Mouse (Mus musculus) myocyte (in vitro differentiated cells): ENCODE data around the gene Gm45717.

ENCODE experiments used
- CEBPB ChIP-seq: IDR thresholded peaks from 2 replicates; pipeline ENCODE4 v1.6.1; 2011; ENCODE audit warnings: mild to moderate bottlenecking, moderate library complexity; ENCODE audit not compliant: poor library complexity, insufficient read depth, severe bottlenecking
- E2F4 ChIP-seq: IDR thresholded peaks from one replicate; pipeline ENCODE4 v1.6.1; 2011; ENCODE audit warnings: mild to moderate bottlenecking, control low read depth, moderate library complexity; ENCODE audit not compliant: insufficient read depth
- MAX ChIP-seq: IDR thresholded peaks from one replicate; pipeline ENCODE4 v1.6.1; 2011; ENCODE audit warnings: low read depth, mild to moderate bottlenecking, control low read depth
- MYOD1 ChIP-seq, 3 experiments: IDR thresholded peaks; one replicate each; pipeline ENCODE4 v1.6.1; 2011; ENCODE audit warnings: control low read depth in 2 of 3, low read depth in 2 of 3, mild to moderate bottlenecking in 2 of 3, moderate library complexity in 1 of 3; ENCODE audit not compliant: insufficient read length in 2 of 3, control insufficient read depth in 1 of 3
- MYOG ChIP-seq, 3 experiments: IDR thresholded peaks; one replicate each; pipeline ENCODE4 v1.6.1; 2011; ENCODE audit warnings: control low read depth in 2 of 3, low read depth in 2 of 3, mild to moderate bottlenecking in 2 of 3; ENCODE audit not compliant: insufficient read length in 2 of 3, control insufficient read depth in 1 of 3, insufficient read depth in 1 of 3
- POLR2A ChIP-seq: IDR thresholded peaks from one replicate; pipeline ENCODE4 v1.6.1; 2011; ENCODE audit warnings: low read depth, mild to moderate bottlenecking, control low read depth, moderate library complexity; ENCODE audit not compliant: insufficient read length
- POLR2AphosphoS2 ChIP-seq: IDR thresholded peaks from one replicate; pipeline ENCODE4 v1.6.1; 2011; ENCODE audit warnings: low read depth, control low read depth; ENCODE audit not compliant: insufficient read length
- REST ChIP-seq: IDR thresholded peaks from one replicate; pipeline ENCODE4 v1.6.1; 2011; ENCODE audit warnings: mild to moderate bottlenecking, control low read depth, moderate library complexity; ENCODE audit not compliant: insufficient read depth, insufficient read length
- SRF ChIP-seq: IDR thresholded peaks from one replicate; pipeline ENCODE4 v1.6.1; 2011; ENCODE audit warnings: low read depth; ENCODE audit not compliant: control insufficient read depth, insufficient read length
- TCF12 ChIP-seq: IDR thresholded peaks from one replicate; pipeline ENCODE4 v1.6.1; 2011; ENCODE audit warnings: mild to moderate bottlenecking, control low read depth; ENCODE audit not compliant: poor library complexity, insufficient read depth, severe bottlenecking
- TCF3 ChIP-seq: IDR thresholded peaks from one replicate; pipeline ENCODE4 v1.6.1; 2011; ENCODE audit warnings: low read depth, control low read depth; ENCODE audit not compliant: insufficient read length
- USF1 ChIP-seq: IDR thresholded peaks from one replicate; pipeline ENCODE4 v1.6.1; 2011; ENCODE audit warnings: low read depth, mild to moderate bottlenecking, control low read depth, moderate library complexity

- TF ChIP-seq POLR2A: no peak
- no peak for TF ChIP-seq USF1
- TF ChIP-seq MAX: no peak
- TF ChIP-seq POLR2AphosphoS2: no peak
- no peak for TF ChIP-seq TCF12
- TF ChIP-seq MYOD1 (IDR thresholded peaks at IDR 0.05; ENCODE audit: control insufficient read depth in 1 of 3, insufficient read length in 2 of 3, low read depth in 2 of 3): no peak
- no peak for TF ChIP-seq CEBPB
- no peak for TF ChIP-seq REST
- TF ChIP-seq E2F4: no peak
- no peak for TF ChIP-seq MYOG (IDR thresholded peaks at IDR 0.05; ENCODE audit: control insufficient read depth in 1 of 3, insufficient read depth in 1 of 3, insufficient read length in 2 of 3, low read depth in 2 of 3)
- no peak for TF ChIP-seq SRF
- no peak for TF ChIP-seq TCF3
Observed at GRCm38 (mm10) chr7:140912846-140913482, 42.8 kb downstream of the Gm45717 start.
